Mouse (Mus musculus): ENCODE measurements at regions not wholly inside any gene's neighbourhood (a gene's known extent, or its start where the extent isn't known, plus 50 kb on each side); places are given as distances from the start of the nearest gene placed in this dataset.

- H3K9me3 ChIP-seq (ENCODE audit: control insufficient read depth, low read length) = no peaks in the 10 kb centered on the region
- no peak overlapping the region for H3K27ac ChIP-seq (ENCODE audit: low read depth, low read length)
- H3K4me3 ChIP-seq (ENCODE audit: low read depth, low read length) = no peak overlapping the region
- no peak overlapping the region for H3K4me2 ChIP-seq (replicated peaks; ENCODE audit: low read depth, low read length)
- no peak for ATAC-seq (ENCODE audit: low FRiP score)
- H3K4me1 ChIP-seq (replicated peaks; ENCODE audit: control insufficient read depth, insufficient read depth, low read length) = no peaks in the 10 kb centered on the region
- H3K27me3 ChIP-seq (ENCODE audit: control insufficient read depth, insufficient read depth, low read length) = no peaks in the 10 kb centered on the region
- no peak overlapping the region for H3K9ac ChIP-seq (ENCODE audit: low read depth, low read length)
- no peaks in the 10 kb centered on the region for H3K36me3 ChIP-seq (ENCODE audit: control insufficient read depth, insufficient read depth, low read length)
- DNase-seq (ENCODE audit: low spot score) = no peak
Measured at GRCm38 (mm10) chr2:123401064-123401463, 636.0 kb downstream of the Sqor start.

GRCm38 (mm10) chr2:123409075-123409474 lies 644.0 kb downstream of the Sqor start:
- no peaks in the 10 kb centered on the region for H3K4me1 ChIP-seq (replicated peaks; ENCODE audit: control insufficient read depth, insufficient read depth, low read length)
- no peaks in the 10 kb centered on the region for H3K27me3 ChIP-seq (ENCODE audit: control insufficient read depth, insufficient read depth, low read length)
- no peaks in the 10 kb centered on the region for H3K36me3 ChIP-seq (ENCODE audit: control insufficient read depth, insufficient read depth, low read length)
- no peak for ATAC-seq (ENCODE audit: low FRiP score)
- H3K4me2 ChIP-seq (replicated peaks; ENCODE audit: low read depth, low read length) = no peak overlapping the region
- no peaks in the 10 kb centered on the region for H3K9me3 ChIP-seq (ENCODE audit: control insufficient read depth, low read length)
- DNase-seq (ENCODE audit: low spot score) = no peak
- H3K4me3 ChIP-seq (ENCODE audit: low read depth, low read length) = no peak overlapping the region
- 75% methylated on average over 3 of the region's 3 CpGs for whole genome bisulfite sequencing
- no peak overlapping the region for H3K9ac ChIP-seq (ENCODE audit: low read depth, low read length)
- H3K27ac ChIP-seq (ENCODE audit: low read depth, low read length) = no peak overlapping the region

GRCm38 (mm10) chr2:123458034-123458677 lies 631.6 kb upstream of the Sema6d start:
- Histone ChIP-seq H3K4me2 (replicated peaks; ENCODE audit: low read depth, low read length) (no peak overlapping the region), H3K36me3 (ENCODE audit: control insufficient read depth, insufficient read depth, low read length) (no peaks in the 10 kb centered on the region), H3K9ac (ENCODE audit: low read depth, low read length) (no peak overlapping the region), H3K4me1 (replicated peaks; ENCODE audit: control insufficient read depth, insufficient read depth, low read length) (no peaks in the 10 kb centered on the region), H3K27me3 (ENCODE audit: control insufficient read depth, insufficient read depth, low read length) (no peaks in the 10 kb centered on the region), H3K9me3 (ENCODE audit: control insufficient read depth, low read length) (no peaks in the 10 kb centered on the region), H3K4me3 (ENCODE audit: low read depth, low read length) (no peak overlapping the region), H3K27ac (ENCODE audit: low read depth, low read length) (no peak overlapping the region)
- no peak for DNase-seq (ENCODE audit: low spot score)
- 75% methylated on average over 5 of the region's 5 CpGs for WGBS
- 0 out of 2 replicates have a peak, but pooled peaks have one; percentile 33 for ATAC-seq (ENCODE audit: low FRiP score)

- no peak for DNase-seq (ENCODE audit: low spot score)
- WGBS = 66% methylated on average over 2 of the region's 2 CpGs
- no peak overlapping the region for H3K4me3 ChIP-seq (ENCODE audit: low read depth, low read length)
- no peaks in the 10 kb centered on the region for H3K27me3 ChIP-seq (ENCODE audit: control insufficient read depth, insufficient read depth, low read length)
- no peaks in the 10 kb centered on the region for H3K4me1 ChIP-seq (replicated peaks; ENCODE audit: control insufficient read depth, insufficient read depth, low read length)
- ATAC-seq (ENCODE audit: low FRiP score) = no peak
- H3K27ac ChIP-seq (ENCODE audit: low read depth, low read length) = no peak overlapping the region
- H3K36me3 ChIP-seq (ENCODE audit: control insufficient read depth, insufficient read depth, low read length) = no peaks in the 10 kb centered on the region
- no peaks in the 10 kb centered on the region for H3K9me3 ChIP-seq (ENCODE audit: control insufficient read depth, low read length)
- no peak overlapping the region for H3K9ac ChIP-seq (ENCODE audit: low read depth, low read length)
- H3K4me2 ChIP-seq (replicated peaks; ENCODE audit: low read depth, low read length) = no peak overlapping the region
Measured at GRCm38 (mm10) chr2:123473840-123474239, 615.9 kb upstream of the Sema6d start.

GRCm38 (mm10) chr2:123486681-123487080 lies 603.1 kb upstream of the Sema6d start:
- Histone ChIP-seq H3K9me3 (ENCODE audit: control insufficient read depth, low read length) (no peaks in the 10 kb centered on the region), H3K27me3 (ENCODE audit: control insufficient read depth, insufficient read depth, low read length) (no peaks in the 10 kb centered on the region), H3K36me3 (ENCODE audit: control insufficient read depth, insufficient read depth, low read length) (no peaks in the 10 kb centered on the region), H3K4me2 (replicated peaks; ENCODE audit: low read depth, low read length) (no peak overlapping the region), H3K27ac (ENCODE audit: low read depth, low read length) (no peak overlapping the region), H3K4me3 (ENCODE audit: low read depth, low read length) (no peak overlapping the region), H3K4me1 (replicated peaks; ENCODE audit: control insufficient read depth, insufficient read depth, low read length) (no peaks in the 10 kb centered on the region), H3K9ac (ENCODE audit: low read depth, low read length) (no peak overlapping the region)
- WGBS = 53% methylated on average over 1 of the region's 1 CpGs
- DNase-seq (ENCODE audit: low spot score) = no peak
- no peak for ATAC-seq (ENCODE audit: low FRiP score)

GRCm38 (mm10) chr2:123506162-123506561 lies 583.6 kb upstream of the Sema6d start:
- H3K36me3 ChIP-seq (ENCODE audit: control insufficient read depth, insufficient read depth, low read length) = no peaks in the 10 kb centered on the region
- 70% methylated on average over 1 of the region's 1 CpGs for WGBS
- no peak overlapping the region for H3K4me2 ChIP-seq (replicated peaks; ENCODE audit: low read depth, low read length)
- no peak overlapping the region for H3K4me3 ChIP-seq (ENCODE audit: low read depth, low read length)
- no peaks in the 10 kb centered on the region for H3K9me3 ChIP-seq (ENCODE audit: control insufficient read depth, low read length)
- H3K27me3 ChIP-seq (ENCODE audit: control insufficient read depth, insufficient read depth, low read length) = no peaks in the 10 kb centered on the region
- no peaks in the 10 kb centered on the region for H3K4me1 ChIP-seq (replicated peaks; ENCODE audit: control insufficient read depth, insufficient read depth, low read length)
- H3K27ac ChIP-seq (ENCODE audit: low read depth, low read length) = no peak overlapping the region
- ATAC-seq (ENCODE audit: low FRiP score) (no peak), DNase-seq (ENCODE audit: low spot score) (no peak)
- H3K9ac ChIP-seq (ENCODE audit: low read depth, low read length) = no peak overlapping the region

GRCm38 (mm10) chr2:123507095-123507494 lies 582.7 kb upstream of the Sema6d start:
- no peak for ATAC-seq (ENCODE audit: low FRiP score)
- H3K4me3 ChIP-seq (ENCODE audit: low read depth, low read length) = no peak overlapping the region
- H3K4me1 ChIP-seq (replicated peaks; ENCODE audit: control insufficient read depth, insufficient read depth, low read length) = no peaks in the 10 kb centered on the region

GRCm38 (mm10) chr2:123528915-123529314 lies 560.9 kb upstream of the Sema6d start:
- DNase-seq (ENCODE audit: low spot score) = no peak
- Histone ChIP-seq H3K9ac (ENCODE audit: low read depth, low read length) (no peak overlapping the region), H3K4me3 (ENCODE audit: low read depth, low read length) (no peak overlapping the region), H3K27me3 (ENCODE audit: control insufficient read depth, insufficient read depth, low read length) (no peaks in the 10 kb centered on the region), H3K36me3 (ENCODE audit: control insufficient read depth, insufficient read depth, low read length) (no peaks in the 10 kb centered on the region), H3K27ac (ENCODE audit: low read depth, low read length) (no peak overlapping the region), H3K4me1 (replicated peaks; ENCODE audit: control insufficient read depth, insufficient read depth, low read length) (no peaks in the 10 kb centered on the region), H3K9me3 (ENCODE audit: control insufficient read depth, low read length) (0 out of 2 replicates have a peak, but pooled peaks cover 2% of the 10 kb centered on the region), H3K4me2 (replicated peaks; ENCODE audit: low read depth, low read length) (no peak overlapping the region)
- ATAC-seq (ENCODE audit: low FRiP score) = no peak
- 84% methylated on average over 1 of the region's 1 CpGs for WGBS

More at GRCm38 (mm10) chr2:123507095-123507494, 582.7 kb upstream of the Sema6d start:
- H3K36me3 ChIP-seq (ENCODE audit: control insufficient read depth, insufficient read depth, low read length) = no peaks in the 10 kb centered on the region
- no peak overlapping the region for H3K27ac ChIP-seq (ENCODE audit: low read depth, low read length)
- H3K27me3 ChIP-seq (ENCODE audit: control insufficient read depth, insufficient read depth, low read length) = no peaks in the 10 kb centered on the region
- H3K4me2 ChIP-seq (replicated peaks; ENCODE audit: low read depth, low read length) = no peak overlapping the region
- no peaks in the 10 kb centered on the region for H3K9me3 ChIP-seq (ENCODE audit: control insufficient read depth, low read length)
- H3K9ac ChIP-seq (ENCODE audit: low read depth, low read length) = no peak overlapping the region
- no peak for DNase-seq (ENCODE audit: low spot score)

GRCm38 (mm10) chr2:123532946-123533791 lies 556.6 kb upstream of the Sema6d start:
- ATAC-seq (ENCODE audit: low FRiP score) = peak; percentile 51; the same call in 1 of the 2 replicates

More at GRCm38 (mm10) chr2:123532946-123533791, 556.6 kb upstream of the Sema6d start:
- no peak overlapping the region for H3K27ac ChIP-seq (ENCODE audit: low read depth, low read length)
- no peak overlapping the region for H3K4me3 ChIP-seq (ENCODE audit: low read depth, low read length)
- no peaks in the 10 kb centered on the region for H3K4me1 ChIP-seq (replicated peaks; ENCODE audit: control insufficient read depth, insufficient read depth, low read length)
- WGBS = 74% methylated on average over 9 of the region's 9 CpGs
- no peak for DNase-seq (ENCODE audit: low spot score)
- H3K9me3 ChIP-seq (ENCODE audit: control insufficient read depth, low read length) = no peaks in the 10 kb centered on the region
- no peaks in the 10 kb centered on the region for H3K27me3 ChIP-seq (ENCODE audit: control insufficient read depth, insufficient read depth, low read length)
- H3K36me3 ChIP-seq (ENCODE audit: control insufficient read depth, insufficient read depth, low read length) = no peaks in the 10 kb centered on the region
- H3K9ac ChIP-seq (ENCODE audit: low read depth, low read length) = no peak overlapping the region
- H3K4me2 ChIP-seq (replicated peaks; ENCODE audit: low read depth, low read length) = no peak overlapping the region
